Mouse (Mus musculus): Measurements from ENCODE around the gene Slc4a10.

DNA sequence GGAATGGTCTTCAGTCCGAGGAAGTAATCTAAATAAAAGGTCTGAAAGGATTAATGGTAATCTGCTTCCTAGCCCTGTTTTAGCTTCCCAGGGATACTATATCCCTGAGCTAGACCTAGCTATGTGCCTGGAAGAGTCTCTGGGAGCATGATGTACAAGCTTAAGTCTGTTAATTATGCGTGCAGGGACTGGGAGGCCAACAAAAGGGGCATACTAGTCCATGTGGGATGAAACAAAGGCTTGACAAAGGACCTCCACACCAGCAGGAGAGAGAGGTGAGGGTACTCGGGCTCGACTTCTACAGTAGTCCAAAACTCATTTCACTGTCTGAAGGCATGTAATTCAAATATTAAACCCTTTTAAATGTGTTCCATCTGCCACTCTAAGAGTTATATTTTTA is 197.9 kb downstream of the Slc4a10 start:
- TF ChIP-seq CTCF (IDR thresholded peaks at IDR 0.05; ENCODE audit: low read depth) (no peak), EP300 (IDR thresholded peaks at IDR 0.05; ENCODE audit: low read depth) (no peak)
